Mouse (Mus musculus) CH12F3 (cell line): Measurements from ENCODE around the gene Aldh3b3.
"Not testable (repeated sequence)": the region's sequence is repeated elsewhere in the genome, so short reads cannot be mapped to it uniquely, and the experiment has no call there.

Experiments used
- in situ Hi-C: fragments of 300-500 bp; cut with MboI; formaldehyde crosslinking; loops from 2 replicates; pipeline ENCODE4 v1.14.3; 2020; ENCODE audit warnings: low sequenced_read_pairs

Gene Aldh3b3

GRCm38 (mm10) chr19:3935896-3936850 lies 22.3 kb upstream of the Aldh3b3 start:
- in situ Hi-C loops, result no loop called here

GRCm38 (mm10) chr19:3942315-3942714 lies 16.1 kb upstream of the Aldh3b3 start:
- in situ Hi-C loops, result no loop called here

- in situ Hi-C loops, result no loop called here
Measured at GRCm38 (mm10) chr19:3942986-3943735, 15.3 kb upstream of the Aldh3b3 start.

GRCm38 (mm10) chr19:3945872-3946564 lies 12.4 kb upstream of the Aldh3b3 start:
- in situ Hi-C loops, result no loop called here

- in situ Hi-C loops, result no loop called here
Measured at GRCm38 (mm10) chr19:3946715-3947114, 11.7 kb upstream of the Aldh3b3 start.

GRCm38 (mm10) chr19:3947813-3948212 lies 10.6 kb upstream of the Aldh3b3 start:
- in situ Hi-C loops, result no loop called here

- in situ Hi-C loops, result no loop called here
Measured at GRCm38 (mm10) chr19:3948546-3948945, 9.9 kb upstream of the Aldh3b3 start.

- in situ Hi-C loops, result no loop called here
Measured at GRCm38 (mm10) chr19:3950331-3950730, 8.1 kb upstream of the Aldh3b3 start.

- in situ Hi-C loops, result no loop called here
Measured at GRCm38 (mm10) chr19:3951461-3951860, 7.0 kb upstream of the Aldh3b3 start.

- in situ Hi-C loops, result no loop called here
Measured at GRCm38 (mm10) chr19:3952099-3952498, 6.3 kb upstream of the Aldh3b3 start.

GRCm38 (mm10) chr19:3955033-3955432 lies 3.4 kb upstream of the Aldh3b3 start:
- in situ Hi-C loops, result no loop called here

GRCm38 (mm10) chr19:3955804-3956203 lies 2.6 kb upstream of the Aldh3b3 start:
- in situ Hi-C loops, result no loop called here

GRCm38 (mm10) chr19:3957296-3958036 lies 979 bp upstream of the Aldh3b3 start:
- in situ Hi-C loops, result not testable (repeated sequence)

- in situ Hi-C loops, result no loop called here
Measured at GRCm38 (mm10) chr19:3959030-3959429, 585 bp downstream of the Aldh3b3 start.

- in situ Hi-C loops, result no loop called here
Measured at GRCm38 (mm10) chr19:3960211-3960610, 1.8 kb downstream of the Aldh3b3 start.

GRCm38 (mm10) chr19:3961805-3962204 lies 3.4 kb downstream of the Aldh3b3 start:
- in situ Hi-C loops, result not testable (repeated sequence)

GRCm38 (mm10) chr19:3962469-3962868 lies 4.0 kb downstream of the Aldh3b3 start:
- in situ Hi-C loops, result no loop called here

GRCm38 (mm10) chr19:3964030-3964429 lies 5.6 kb downstream of the Aldh3b3 start:
- in situ Hi-C loops, result no loop called here

GRCm38 (mm10) chr19:3966330-3967075 lies 8.1 kb downstream of the Aldh3b3 start:
- in situ Hi-C loops, result no loop called here

- in situ Hi-C loops, result no loop called here
Measured at GRCm38 (mm10) chr19:3967258-3967657, 8.8 kb downstream of the Aldh3b3 start.
